Mouse (Mus musculus) liver, postnatal 0 days (tissue): Measurements from ENCODE around the gene Lrrc4b.

Experiments
- CTCF ChIP-seq: sonication (generic); IDR thresholded peaks from 2 replicates; pipeline ENCODE4 v1.5.1; 2016; ENCODE audit warnings: antibody characterized with exemption, low read depth
- EP300 ChIP-seq: IDR thresholded peaks from 2 replicates; pipeline ENCODE4 v1.6.1; 2016; ENCODE audit warnings: antibody characterized with exemption, low read depth, mild to moderate bottlenecking

DNA sequence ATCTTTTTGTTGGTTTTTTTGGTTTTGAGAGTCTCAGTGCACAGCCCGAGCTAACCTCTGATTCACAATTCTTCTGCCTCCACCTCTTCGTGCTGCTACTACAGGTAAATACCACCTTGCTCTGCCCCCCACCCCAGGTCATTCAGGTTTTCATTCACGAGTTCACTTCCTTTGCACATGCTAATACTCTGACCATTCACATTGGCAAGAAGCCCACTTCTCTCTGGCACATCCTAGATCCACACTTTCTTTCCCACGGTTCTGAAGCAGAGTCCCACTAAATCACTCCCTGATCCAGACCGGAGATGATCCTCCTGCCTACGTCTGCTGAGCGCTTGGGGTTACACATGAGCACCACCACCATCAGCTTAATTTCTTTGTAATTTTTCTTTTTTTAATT, 66.3 kb downstream of the Lrrc4b start:
- TF ChIP-seq EP300 (no peak), CTCF (no peak)
